In the genomic region with DNA sequence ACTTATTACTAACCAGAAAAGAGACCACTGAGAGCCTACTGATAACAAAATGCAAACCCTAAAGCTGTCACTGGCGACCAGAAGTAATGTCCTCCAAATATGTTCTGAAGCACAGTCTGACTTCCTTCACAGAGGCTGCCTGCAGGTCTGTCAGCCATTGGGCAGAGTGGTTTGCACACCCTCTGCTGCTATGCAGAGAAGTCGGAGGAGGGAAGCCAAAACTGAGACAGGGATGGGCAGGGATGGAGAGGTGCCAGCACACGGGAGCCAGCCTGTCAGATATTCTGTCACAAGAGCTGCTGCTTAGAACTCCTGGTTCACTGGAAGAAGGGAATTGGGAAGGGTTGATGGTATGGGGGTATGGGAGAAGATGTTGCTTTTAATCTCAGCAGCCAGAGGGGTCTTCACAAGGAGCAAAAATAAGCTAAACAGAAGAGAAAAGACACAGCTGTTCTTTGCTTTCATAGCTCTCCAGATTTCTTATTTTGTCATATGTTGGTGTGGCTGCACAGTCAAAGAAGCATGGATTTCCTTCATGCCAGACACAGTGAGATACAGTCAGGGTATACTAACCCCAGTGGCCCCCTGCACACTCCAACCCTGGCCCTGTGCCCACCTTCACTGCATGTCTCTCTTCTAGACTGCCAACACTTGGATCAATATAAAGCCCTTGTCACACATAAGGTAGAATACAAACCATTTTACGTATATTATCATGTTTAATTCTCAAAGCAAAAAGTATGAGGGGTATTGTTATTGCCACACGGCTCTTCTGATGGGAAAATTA, we compare ENCODE assay signal across 9 mouse cellular contexts. TPM values are rescaled to one million over a fixed set of nuclear protein-coding genes. Genes with fewer than 3 reads are reported as not detected.
DNase-seq lines count a peak whose midpoint lies in the region; ATAC-seq and TF ChIP-seq lines count a peak whose summit lies in the region.
"Had no signal": no experiment of that assay in that cellular context is flagged by ENCODE, and none has a peak within 500 bp of the region (broad histone marks: within the 10 kb centered on the region; RNA-seq: fewer than 3 reads in every experiment).

No protein-coding gene starts in this region.

- no peak overlapping the region for H3K9ac ChIP-seq in lung, embryonic 14.5 days
- H3K9ac ChIP-seq in lung, postnatal 0 days (replicated peaks; ENCODE audit: low read depth), result no peak overlapping the region
- H3K9ac ChIP-seq: heart, embryonic 13.5 days had no signal

- WGBS in lung, embryonic 14.5 days, result 39% methylated on average over 5 of the region's 5 CpGs
- 38% methylated on average over 5 of the region's 5 CpGs for WGBS in lung, postnatal 0 days

- H3K27ac ChIP-seq in lung, embryonic 14.5 days (ENCODE audit: low read depth), result no peak overlapping the region
- H3K27ac ChIP-seq in lung, postnatal 0 days (ENCODE audit: low read length), result no peak overlapping the region
- H3K27ac ChIP-seq: heart, embryonic 13.5 days had no signal

- no peaks in the 10 kb centered on the region for H3K27me3 ChIP-seq in lung, embryonic 14.5 days (ENCODE audit: insufficient read depth, low read length)
- H3K27me3 ChIP-seq in lung, postnatal 0 days (replicated peaks; ENCODE audit: insufficient read depth, low read length), result no peaks in the 10 kb centered on the region
- H3K27me3 ChIP-seq: heart, embryonic 13.5 days had no signal

- H3K4me1 ChIP-seq in lung, embryonic 14.5 days (ENCODE audit: insufficient read depth), result no peaks in the 10 kb centered on the region
- no peaks in the 10 kb centered on the region for H3K4me1 ChIP-seq in lung, postnatal 0 days (ENCODE audit: insufficient read depth, low read depth, low read length)

- H3K36me3 ChIP-seq in lung, embryonic 14.5 days (ENCODE audit: insufficient read depth), result no peaks in the 10 kb centered on the region
- no peaks in the 10 kb centered on the region for H3K36me3 ChIP-seq in lung, postnatal 0 days (ENCODE audit: insufficient read depth, low read length)
- H3K36me3 ChIP-seq: heart, embryonic 13.5 days had no signal

- no peak for TF ChIP-seq EP300 in lung, postnatal 0 days (IDR thresholded peaks at IDR 0.05)

- DNase-seq in lung, embryonic 14.5 days, result peak; percentile 49
- DNase-seq in lung, postnatal 0 days (ENCODE audit: low spot score), result no peak
- DNase-seq in cerebellum, adult 18-20 months, result peak; percentile 74 to 81
- DNase-seq in frontal cortex, postnatal 14 days (ENCODE audit: low spot score in 2 of 2), result peak; percentile 23
- DNase-seq in right cerebral cortex, postnatal 25 days, result peak; percentile 35
- no peak for DNase-seq in gastrocnemius, postnatal 10 days
- no peak for DNase-seq in spleen, postnatal 10 days (ENCODE audit: low spot score in 2 of 2)

- no peak overlapping the region for H3K4me2 ChIP-seq in lung, embryonic 14.5 days
- no peak overlapping the region for H3K4me2 ChIP-seq in lung, postnatal 0 days (replicated peaks; ENCODE audit: low read depth, low read length)
- H3K4me2 ChIP-seq: heart, embryonic 13.5 days had no signal

- ATAC-seq in lung, embryonic 14.5 days (ENCODE audit: insufficient read depth), result peak; percentile 81; the same call in 1 of the 2 replicates
- ATAC-seq in lung, postnatal 0 days, result no peak

- no peak for TF ChIP-seq CTCF in lung, embryonic 14.5 days (IDR thresholded peaks at IDR 0.05; ENCODE audit: low read depth)
- TF ChIP-seq CTCF in lung, postnatal 0 days (IDR thresholded peaks at IDR 0.05), result no peak

- H3K4me3 ChIP-seq in lung, embryonic 14.5 days (ENCODE audit: low read depth, low read length), result no peak overlapping the region
- no peak overlapping the region for H3K4me3 ChIP-seq in lung, postnatal 0 days (ENCODE audit: low read depth, low read length)
- H3K4me3 ChIP-seq: heart, embryonic 13.5 days had no signal

- no peaks in the 10 kb centered on the region for H3K9me3 ChIP-seq in lung, embryonic 14.5 days (ENCODE audit: low read depth, low read length)
- no peaks in the 10 kb centered on the region for H3K9me3 ChIP-seq in lung, postnatal 0 days (ENCODE audit: low read length)
- H3K9me3 ChIP-seq: heart, embryonic 13.5 days had no signal

RNA-seq across cellular contexts. Expression of a gene that starts 48.8 kb away (rescaled TPM):
- polyA plus RNA-seq in lung, embryonic 14.5 days (2014; fragmentation: Nextera tagmentation; extraction: Ambion mirVana), result 0.12 and 0.24 TPM in 2 replicates
- 0.04 TPM in 1 of 2 replicates, not detected in the other for polyA plus RNA-seq in lung, postnatal 0 days (2015; fragmentation: Nextera tagmentation; extraction: Ambion mirVana)
- total RNA-seq in gastrocnemius, postnatal 10 days (2021), result under 1 TPM; 0.33 to 0.41 TPM
- total RNA-seq: monocyte, adult 5-6 weeks had no signal

Comparison
In these comparisons a context has a peak if more than half of its experiments do, and no peak if none do; other contexts are left out.
1. DNase-seq: peak in lung, embryonic 14.5 days (single experiment), cerebellum, adult 18-20 months (2 of 2), frontal cortex, postnatal 14 days (2 of 2) and right cerebral cortex, postnatal 25 days (single experiment); none in lung, postnatal 0 days (single experiment), gastrocnemius, postnatal 10 days (single experiment) and spleen, postnatal 10 days (0 of 2).